Mouse (Mus musculus): ENCODE measurements around the gene 1700013F07Rik.

- TF ChIP-seq CTCF (conservative IDR thresholded peaks at IDR 0.05 in 1 of 2, IDR thresholded peaks at IDR 0.05 in 1 of 2; ENCODE audit: low read depth in 2 of 2, low read length in 2 of 2) (no peak), SIN3A (IDR thresholded peaks at IDR 0.05; ENCODE audit: low read length) (no peak), JUND (conservative IDR thresholded peaks at IDR 0.05; ENCODE audit: low read depth, low read length) (no peak), NRF1 (IDR thresholded peaks at IDR 0.05; ENCODE audit: low read depth, low read length) (no peak), POLR2A (IDR thresholded peaks at IDR 0.05; ENCODE audit: low read depth, low read length) (no peak), POLR2AphosphoS2 (IDR thresholded peaks at IDR 0.05; ENCODE audit: low read depth, low read length) (no peak), ZNF384 (IDR thresholded peaks at IDR 0.05; ENCODE audit: low read depth, low read length) (no peak), RCOR1 (conservative IDR thresholded peaks at IDR 0.05; ENCODE audit: low read depth, low read length) (no peak), EP300 (IDR thresholded peaks at IDR 0.05; ENCODE audit: low read length) (no peak), KAT2A (IDR thresholded peaks at IDR 0.05; ENCODE audit: insufficient replicate concordance, low read length) (no peak), HCFC1 (IDR thresholded peaks at IDR 0.05; ENCODE audit: low read depth, low read length) (no peak)
These were observed 38.5 kb upstream of the 1700013F07Rik start for GRCm38 (mm10) chr3:108495486-108495885.

Data from CH12.LX (cell line).